Mouse (Mus musculus) adrenal gland, adult (tissue): Measurements from ENCODE around the gene B230219D22Rik.

Experiments used
- DNase-seq, 2 experiments: peaks; one replicate each; pipeline ENCODE4 v3.0.0; 2022 to 2023; ENCODE audit warnings: low spot score in 1 of 2; ENCODE audit not compliant: inconsistent age in 2 of 2

Gene B230219D22Rik

DNA sequence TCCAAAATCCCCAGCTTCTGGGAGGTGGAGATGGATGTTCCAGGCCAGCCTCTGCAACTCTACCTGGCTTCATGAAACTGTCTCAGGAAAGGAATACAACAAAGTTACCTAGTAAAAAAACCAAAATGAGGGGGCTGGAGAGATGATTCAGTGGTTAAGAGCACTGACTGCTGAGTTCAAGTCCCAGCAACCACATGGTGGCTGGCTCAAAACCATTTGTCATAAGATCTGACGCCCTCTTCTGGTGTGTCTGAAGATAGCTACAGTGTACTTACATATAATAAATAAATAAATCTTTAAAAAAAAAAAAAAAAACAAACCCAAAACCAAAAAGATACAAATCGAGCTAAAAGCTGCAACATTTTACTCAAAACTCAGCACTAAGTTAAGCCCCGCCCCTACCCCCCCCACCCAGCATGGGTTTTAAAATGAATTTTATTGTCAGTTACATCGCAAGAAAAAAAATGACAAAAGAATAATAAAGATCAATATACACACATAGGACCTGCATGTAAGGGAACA is 33.7 kb downstream of the B230219D22Rik start:
- DNase-seq, result peak in 1 of 2 experiments; percentile 59

DNA sequence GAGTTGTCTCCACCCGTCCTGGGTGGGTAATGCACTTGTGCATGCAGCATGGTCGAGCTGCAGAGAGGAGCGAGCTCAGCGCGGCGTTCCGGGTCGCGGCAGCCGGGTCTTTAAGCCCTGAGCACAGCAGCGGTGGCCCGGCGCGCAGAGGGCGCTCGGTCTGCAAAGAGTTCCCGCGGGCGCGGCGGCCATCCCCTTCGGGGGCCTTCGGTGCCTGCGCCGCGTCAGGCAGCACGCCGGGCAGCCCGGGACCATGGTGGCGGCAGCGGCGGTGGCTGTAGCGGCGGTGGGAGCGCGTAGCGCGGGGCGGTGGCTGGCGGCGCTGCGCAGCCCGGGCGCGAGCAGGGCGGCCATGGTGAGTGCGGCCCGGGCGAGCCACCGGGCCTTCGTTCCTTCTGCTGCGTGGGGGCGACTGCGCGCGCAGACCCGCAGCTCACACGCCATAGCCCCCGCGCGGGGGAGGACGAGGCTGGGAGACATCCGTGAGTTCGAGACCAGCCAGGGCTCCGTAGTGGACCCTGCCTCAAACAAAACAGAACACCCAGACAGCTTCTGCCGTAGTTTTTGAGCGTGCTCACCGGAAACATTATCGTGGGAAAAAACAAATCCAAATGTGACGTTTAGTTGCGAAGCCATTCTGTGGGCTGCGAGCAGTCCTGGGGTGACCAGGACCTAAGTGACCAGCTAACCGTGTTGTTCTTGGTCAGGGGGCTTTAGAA is 34.4 kb downstream of the B230219D22Rik start, which contains the start of gene Pcbd2:
TSS of gene Pcbd2 (plus strand) at position 249 of the 719 bp plus-strand sequence.
- peak; percentile 92 to 96 for DNase-seq

DNA sequence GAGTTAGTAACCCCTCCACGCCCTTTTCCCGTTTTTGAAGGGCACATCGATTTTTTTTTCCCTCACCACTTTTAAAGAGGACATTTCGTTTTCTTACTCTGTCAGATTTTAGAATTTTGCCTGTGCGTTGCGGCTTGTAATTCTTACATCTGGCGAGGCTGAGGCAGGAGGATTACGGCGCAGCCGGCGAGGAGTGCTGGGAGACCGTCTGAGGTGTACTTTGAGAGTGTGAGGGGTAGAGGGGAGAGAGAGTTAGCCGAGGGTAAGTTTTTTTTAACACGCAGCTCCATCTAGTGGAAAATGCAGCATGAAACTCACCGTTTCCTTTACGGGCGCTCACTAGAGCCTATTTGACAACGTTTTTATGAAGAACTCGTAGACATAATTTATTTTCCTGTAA is 34.9 kb downstream of the B230219D22Rik start:
- peak; percentile 66 to 90 for DNase-seq

DNA sequence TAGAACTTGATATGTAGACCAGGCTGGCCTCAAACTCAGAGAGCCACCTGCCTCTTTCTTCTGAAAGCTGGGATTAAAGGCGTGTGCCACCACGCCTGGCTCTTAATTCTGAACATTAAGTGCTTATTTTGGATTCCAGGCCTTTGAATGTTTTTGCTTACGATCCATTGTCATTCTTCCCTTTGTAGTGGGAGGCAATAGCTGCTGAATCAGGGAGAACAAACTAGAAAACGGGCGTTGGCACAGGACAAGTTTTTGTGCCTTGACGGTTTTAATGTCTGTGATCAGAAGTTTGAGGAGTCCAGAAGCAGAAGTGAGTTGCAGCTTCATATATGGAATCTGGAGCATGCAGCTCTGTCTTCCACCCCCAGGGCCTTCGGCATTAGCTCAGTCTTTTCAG is 37.8 kb downstream of the B230219D22Rik start:
- DNase-seq, result no peak

DNA sequence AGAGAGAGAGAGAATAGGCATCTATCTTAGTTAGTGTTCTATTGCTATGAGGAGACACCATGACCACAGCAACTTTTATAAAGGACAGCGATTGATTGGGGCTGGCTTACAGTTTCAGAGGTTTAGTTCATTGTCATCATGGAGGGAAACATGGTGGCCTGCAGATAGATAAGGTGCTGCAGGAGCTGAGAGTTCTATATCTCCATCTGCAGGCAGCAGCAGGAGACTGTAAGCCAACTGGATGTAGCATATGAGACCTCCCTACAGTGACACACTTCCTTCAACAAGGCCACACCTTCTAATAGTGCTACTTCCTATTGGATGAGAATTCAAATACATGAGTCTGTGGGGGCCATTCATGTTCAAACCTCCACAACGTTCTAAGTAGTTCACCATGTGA is 39.2 kb downstream of the B230219D22Rik start:
- no peak for DNase-seq

DNA sequence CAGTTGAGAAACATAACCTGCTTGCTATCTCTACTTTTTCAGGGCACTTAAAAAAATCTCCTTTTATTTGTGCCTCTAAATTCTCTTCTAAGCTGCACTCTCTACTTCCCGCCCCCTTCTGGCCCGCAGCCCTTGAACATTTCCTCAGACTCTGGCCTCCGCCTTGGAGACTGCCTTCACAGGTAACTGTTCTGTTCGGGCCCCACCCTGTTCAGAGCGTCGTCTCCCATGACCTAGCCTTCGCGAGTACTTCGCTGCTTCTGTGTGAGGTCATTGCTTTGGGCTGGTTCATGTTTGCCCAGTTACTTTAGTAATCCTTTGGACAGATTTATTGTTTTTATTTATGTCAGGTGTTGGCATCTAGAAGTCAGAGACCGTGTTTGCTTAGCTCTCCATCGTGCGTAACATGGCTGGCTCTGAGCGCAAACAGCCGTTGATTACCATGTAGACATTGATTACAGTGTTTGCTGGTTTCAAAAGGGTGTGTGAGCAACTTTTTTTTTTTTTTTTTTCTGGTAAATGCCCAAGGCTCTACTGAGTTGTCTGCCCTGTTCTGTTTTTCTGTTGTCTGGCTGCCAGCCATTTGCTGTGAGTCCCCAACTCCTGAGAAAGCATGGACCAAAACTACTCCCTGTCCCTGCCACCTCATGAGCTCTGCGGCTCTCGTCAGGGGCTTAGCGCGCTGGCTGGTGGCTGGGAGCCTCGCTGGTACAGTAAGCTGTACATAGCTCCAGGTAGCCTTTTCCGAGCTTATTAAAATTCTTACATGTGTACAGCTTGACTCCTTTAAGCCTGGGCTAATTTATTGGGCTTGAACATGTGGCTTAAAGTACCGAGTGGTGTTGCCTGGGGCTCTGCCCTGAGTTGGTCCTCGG is 40.9 kb downstream of the B230219D22Rik start:
- DNase-seq, result no peak

DNA sequence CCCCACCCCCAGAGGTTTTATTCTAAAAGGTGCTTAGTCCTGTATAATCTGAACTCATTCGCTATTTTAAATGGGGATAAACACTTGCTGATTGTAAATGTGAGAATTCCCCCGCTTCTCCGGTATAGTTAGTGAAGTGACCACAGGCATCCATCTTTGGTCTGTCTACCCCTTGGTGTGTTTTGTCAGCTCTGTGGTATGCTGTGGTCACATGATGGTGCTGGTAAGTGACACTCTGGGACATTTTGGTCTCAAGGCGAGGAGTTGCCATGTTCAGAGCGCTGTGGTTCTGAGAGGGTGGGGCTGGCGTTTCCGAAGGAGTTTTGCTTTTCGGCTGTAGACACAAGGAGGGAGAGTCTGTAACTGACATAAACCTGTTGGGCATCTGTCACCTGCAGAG is 45.0 kb downstream of the B230219D22Rik start:
- no peak for DNase-seq

DNA sequence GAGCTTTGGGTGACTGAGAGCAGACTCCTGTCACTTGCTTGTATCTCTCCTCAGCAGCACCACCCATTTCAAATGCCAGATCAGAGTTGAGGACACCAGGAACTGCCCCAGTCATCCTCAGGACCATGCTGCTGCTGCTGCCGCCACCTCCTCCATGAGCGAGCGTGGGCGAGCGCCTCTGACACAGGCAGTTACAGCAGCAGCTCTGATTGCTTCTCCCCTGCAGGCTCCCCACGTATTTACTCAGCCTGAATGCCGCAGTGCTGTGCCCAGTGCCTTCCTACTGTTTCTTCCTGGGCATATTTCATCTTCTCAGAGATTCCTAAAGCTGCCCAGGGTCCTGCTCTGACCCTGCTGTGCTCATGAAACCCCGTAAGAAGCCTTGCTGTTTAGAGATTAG is 49.4 kb downstream of the B230219D22Rik start:
- no peak for DNase-seq
